Mouse (Mus musculus): ENCODE results near the gene Grid1.
A peak's percentile ranks its signal among the peaks of the same experiment; 100 is the strongest.

Grid1 gene

GRCm38 (mm10) chr14:34838999-34839398, 19.1 kb downstream of the Grid1 start:
- DNase-seq, result no peak

- no peak for DNase-seq
These were observed 20.0 kb downstream of the Grid1 start for GRCm38 (mm10) chr14:34839898-34840297.

GRCm38 (mm10) chr14:34843579-34843978, 23.7 kb downstream of the Grid1 start:
- no peak for DNase-seq

- no peak for DNase-seq
These were observed 24.3 kb downstream of the Grid1 start for GRCm38 (mm10) chr14:34844166-34844565.

GRCm38 (mm10) chr14:34846799-34847198, 26.9 kb downstream of the Grid1 start:
- DNase-seq, result no peak

GRCm38 (mm10) chr14:34847625-34848024, 27.7 kb downstream of the Grid1 start:
- no peak for DNase-seq

- no peak for DNase-seq
These were observed 41.2 kb downstream of the Grid1 start for GRCm38 (mm10) chr14:34860891-34861780.

GRCm38 (mm10) chr14:34867266-34867665, 47.4 kb downstream of the Grid1 start:
- DNase-seq, result peak; percentile 7

- no peak for DNase-seq
These were observed 48.8 kb downstream of the Grid1 start for GRCm38 (mm10) chr14:34868513-34869260.

GRCm38 (mm10) chr14:34879996-34880395, 60.1 kb downstream of the Grid1 start:
- no peak for DNase-seq

GRCm38 (mm10) chr14:34880431-34881421, 60.8 kb downstream of the Grid1 start:
- DNase-seq, result no peak

- no peak for DNase-seq
These were observed 64.3 kb downstream of the Grid1 start for GRCm38 (mm10) chr14:34884194-34884593.

GRCm38 (mm10) chr14:34884611-34885010, 64.7 kb downstream of the Grid1 start:
- DNase-seq, result no peak

- no peak for DNase-seq
These were observed 72.0 kb downstream of the Grid1 start for GRCm38 (mm10) chr14:34891769-34892532.

- no peak for DNase-seq
These were observed 76.5 kb downstream of the Grid1 start for GRCm38 (mm10) chr14:34896253-34896982.

- no peak for DNase-seq
These were observed 83.9 kb downstream of the Grid1 start for GRCm38 (mm10) chr14:34903854-34904253.

GRCm38 (mm10) chr14:34905697-34906096, 85.8 kb downstream of the Grid1 start:
- DNase-seq, result no peak

GRCm38 (mm10) chr14:34908366-34908765, 88.5 kb downstream of the Grid1 start:
- no peak for DNase-seq

- DNase-seq, result no peak
These were observed 88.9 kb downstream of the Grid1 start for GRCm38 (mm10) chr14:34908804-34909203.

GRCm38 (mm10) chr14:34916315-34916714, 96.4 kb downstream of the Grid1 start:
- DNase-seq, result no peak

- DNase-seq, result no peak
These were observed 97.2 kb downstream of the Grid1 start for GRCm38 (mm10) chr14:34917111-34917510.

Data from lung, postnatal 36 days (tissue).